Mouse (Mus musculus) forebrain, embryonic 14.5 days (tissue): ENCODE measurements at regions not wholly inside any gene's neighbourhood (a gene's known extent, or its start where the extent isn't known, plus 50 kb on each side); places are given as distances from the start of the nearest gene placed in this dataset.
A peak's percentile ranks its signal among the peaks of the same experiment; 100 is the strongest.

Source experiments
- ATAC-seq: fragments of 200-750 bp; cut with Nextera tagmentation; 2 replicates; pipeline ENCODE4 v1.8.0; 2017; ENCODE audit warnings: mild to moderate bottlenecking, moderate library complexity
- DNase-seq: peaks from one replicate; pipeline ENCODE4 v3.0.0-alpha.2; 2015; ENCODE audit warnings: low spot score
- H3K27ac ChIP-seq: fragments of 300-500 bp; sonication (generic); 2 replicates; pipeline ENCODE4 v1.5.1; 2014; ENCODE audit warnings: low read depth, mild to moderate bottlenecking, control low read depth, low read length, moderate library complexity
- H3K27me3 ChIP-seq: fragments of 300-500 bp; sonication (generic); replicated peaks from 2 replicates; pipeline ENCODE4 v1.6.1; 2014; ENCODE audit warnings: low read length, control low read depth, mixed read lengths; ENCODE audit not compliant: control insufficient read depth, insufficient read depth
- H3K36me3 ChIP-seq: fragments of 300-500 bp; sonication (generic); 2 replicates; pipeline ENCODE4 v1.6.1; 2014; ENCODE audit warnings: low read length, control low read depth; ENCODE audit not compliant: control insufficient read depth, insufficient read depth
- H3K4me1 ChIP-seq: fragments of 300-500 bp; sonication (generic); 2 replicates; pipeline ENCODE4 v1.6.1; 2014; ENCODE audit warnings: antibody characterized with exemption, low read length, control low read depth; ENCODE audit not compliant: control insufficient read depth, insufficient read depth
- H3K4me2 ChIP-seq: fragments of 300-500 bp; sonication (generic); 2 replicates; pipeline ENCODE4 v1.6.1; 2014; ENCODE audit warnings: mild to moderate bottlenecking, control low read depth, low read length
- H3K4me3 ChIP-seq: fragments of 300-500 bp; sonication (generic); 2 replicates; pipeline ENCODE4 v1.5.1; 2014; ENCODE audit warnings: low read depth, low read length, control low read depth
- H3K9ac ChIP-seq: fragments of 300-500 bp; sonication (generic); 2 replicates; pipeline ENCODE4 v1.6.1; 2014; ENCODE audit warnings: mild to moderate bottlenecking, low read length, control low read depth, moderate library complexity
- H3K9me3 ChIP-seq: fragments of 300-500 bp; sonication (generic); replicated peaks from 2 replicates; pipeline ENCODE4 v1.6.1; 2016; ENCODE audit warnings: low read length, control low read depth, mixed read lengths; ENCODE audit not compliant: control insufficient read depth
- WGBS: fragments of 180-500 bp; shearing (Covaris S2); extraction: QIAGEN DNeasy Blood & Tissue Kit; methylation state at CpG from one replicate; pipeline ENCODE4 v1.1.7; 2014; 5-methylcytosine and 5-hydroxymethylcytosine counted together

DNA sequence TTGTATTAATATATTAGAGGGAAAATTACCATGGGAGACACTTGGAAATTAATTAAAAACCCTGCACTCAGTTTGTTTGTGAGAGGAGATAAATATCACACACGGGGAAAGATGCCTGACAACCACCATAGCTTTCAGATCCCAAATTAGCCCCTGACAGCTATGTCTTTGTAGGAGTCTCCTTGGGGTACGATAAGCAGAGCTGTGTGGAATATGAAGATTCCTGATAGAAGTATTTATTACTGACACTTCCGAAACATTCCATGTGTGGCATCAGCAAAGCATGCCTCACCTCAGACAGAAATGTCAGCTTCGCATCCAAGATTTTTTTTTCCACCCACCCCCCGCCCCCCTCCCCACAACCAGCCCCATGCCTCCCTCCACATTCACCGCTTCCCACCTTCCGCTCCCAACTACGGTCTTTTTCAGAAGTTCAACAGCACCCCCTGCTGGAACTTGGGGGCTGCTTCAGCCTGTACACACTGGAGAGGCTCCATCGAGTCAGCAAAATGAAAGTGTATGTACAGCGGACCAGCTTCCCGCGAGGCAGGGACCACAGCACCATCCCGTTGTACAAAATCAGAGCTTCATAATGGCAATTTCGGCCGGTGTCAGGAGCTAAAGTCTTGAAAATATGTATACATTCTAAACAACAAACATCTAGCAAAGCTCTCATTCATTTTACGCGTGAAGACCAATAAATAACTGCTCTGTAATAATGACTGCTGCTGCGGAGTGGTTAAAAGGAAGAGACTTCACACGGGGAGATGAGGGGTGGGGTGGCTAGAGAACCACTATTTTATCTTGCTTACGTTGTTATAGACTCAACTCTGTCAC, 66.7 kb downstream of the Rwdd3 start:
- DNase-seq = peak; percentile 95
- H3K27ac ChIP-seq = no peak overlapping the region
- no peaks in the 10 kb centered on the region for H3K36me3 ChIP-seq
- peak overlapping the region; percentile 34 for H3K4me2 ChIP-seq
- H3K27me3 ChIP-seq = no peaks in the 10 kb centered on the region
- 21% methylated on average over 20 of the region's 20 CpGs for whole genome bisulfite sequencing
- H3K4me1 ChIP-seq = no peaks in the 10 kb centered on the region
- no peak overlapping the region for H3K9ac ChIP-seq
- H3K4me3 ChIP-seq = no peak overlapping the region
- H3K9me3 ChIP-seq = no peaks in the 10 kb centered on the region
- ATAC-seq = peak; percentile 97

- Histone ChIP-seq H3K4me2 (no peak overlapping the region), H3K9ac (no peak overlapping the region), H3K4me1 (no peaks in the 10 kb centered on the region), H3K27ac (peak overlapping the region; percentile 29; the same call in 1 of the 2 replicates), H3K9me3 (no peaks in the 10 kb centered on the region), H3K27me3 (no peaks in the 10 kb centered on the region), H3K36me3 (no peaks in the 10 kb centered on the region), H3K4me3 (no peak overlapping the region)
- ATAC-seq (no peak), DNase-seq (no peak)
- 70% methylated on average over 11 of the region's 11 CpGs for WGBS
Measured at GRCm38 (mm10) chr3:121102871-121103270, 68.6 kb downstream of the Rwdd3 start.

GRCm38 (mm10) chr3:121102120-121102519, 69.4 kb downstream of the Rwdd3 start:
- 72% methylated on average over 1 of the region's 1 CpGs for WGBS
- Histone ChIP-seq H3K27ac (no peak overlapping the region), H3K4me2 (no peak overlapping the region), H3K9ac (no peak overlapping the region), H3K27me3 (no peaks in the 10 kb centered on the region), H3K4me3 (no peak overlapping the region), H3K9me3 (no peaks in the 10 kb centered on the region), H3K36me3 (no peaks in the 10 kb centered on the region), H3K4me1 (no peaks in the 10 kb centered on the region)
- DNase-seq = peak; percentile 29
- no peak for ATAC-seq

- no peaks in the 10 kb centered on the region for H3K4me1 ChIP-seq
- H3K9ac ChIP-seq = no peak overlapping the region
- no peaks in the 10 kb centered on the region for H3K9me3 ChIP-seq
- no peaks in the 10 kb centered on the region for H3K27me3 ChIP-seq
- H3K4me2 ChIP-seq = no peak overlapping the region
- no peak overlapping the region for H3K4me3 ChIP-seq
- H3K27ac ChIP-seq = 0 out of 2 replicates have a peak overlapping the region, but pooled peaks have one; percentile 21
- WGBS = 41% methylated on average over 8 of the region's 8 CpGs
- DNase-seq = peak; percentile 63
- peak; percentile 27; the same call in 1 of the 2 replicates for ATAC-seq
- H3K36me3 ChIP-seq = no peaks in the 10 kb centered on the region
Measured at GRCm38 (mm10) chr3:121100211-121100860, 71.2 kb downstream of the Rwdd3 start.

DNA sequence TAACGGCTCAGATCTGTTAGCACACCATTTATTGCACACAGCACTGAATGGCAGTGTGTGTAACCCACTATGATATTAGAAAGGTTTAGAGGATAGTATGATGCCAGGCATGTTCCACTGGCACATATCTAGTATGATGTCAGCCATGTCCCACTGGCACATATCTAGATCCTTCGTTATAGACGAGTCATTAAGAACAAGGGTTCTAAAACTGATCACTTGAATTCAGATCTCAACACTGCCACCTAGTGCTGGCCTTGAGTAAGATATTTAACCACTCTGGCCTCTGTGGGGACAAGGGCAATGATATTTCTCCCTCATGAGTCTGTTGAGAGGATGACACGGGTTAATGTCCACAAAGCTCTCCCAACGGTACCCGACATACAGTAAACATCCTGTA, 78.0 kb downstream of the Rwdd3 start:
- no peaks in the 10 kb centered on the region for H3K36me3 ChIP-seq
- ATAC-seq = peak; percentile 57
- no peak overlapping the region for H3K9ac ChIP-seq
- DNase-seq = peak; percentile 70
- H3K27me3 ChIP-seq = no peaks in the 10 kb centered on the region
- H3K4me3 ChIP-seq = no peak overlapping the region
- H3K27ac ChIP-seq = no peak overlapping the region
- WGBS = 49% methylated on average over 6 of the region's 6 CpGs
- no peaks in the 10 kb centered on the region for H3K4me1 ChIP-seq
- no peak overlapping the region for H3K4me2 ChIP-seq
- H3K9me3 ChIP-seq = no peaks in the 10 kb centered on the region

DNA sequence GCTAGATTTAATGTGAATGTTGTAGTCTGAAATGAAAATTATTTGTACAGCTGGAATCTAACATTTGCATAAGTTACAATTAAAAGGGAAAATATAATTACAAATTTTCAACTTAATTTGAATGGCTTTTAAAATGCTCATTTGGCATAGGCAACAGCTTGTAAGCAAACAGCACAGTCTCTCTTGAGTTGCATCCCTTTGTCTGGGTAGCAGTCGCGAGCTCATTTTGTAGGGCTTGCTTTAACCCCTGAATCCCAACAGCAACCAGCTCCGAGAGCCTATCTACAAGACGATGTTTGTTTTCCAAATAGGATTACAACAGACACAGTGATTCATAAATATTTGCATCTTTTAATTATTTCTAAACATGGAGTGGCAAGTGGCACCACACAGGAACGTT, 82.8 kb downstream of the Rwdd3 start:
- DNase-seq (peak; percentile 49), ATAC-seq (no peak)
- Histone ChIP-seq H3K4me3 (no peak overlapping the region), H3K4me2 (no peak overlapping the region), H3K4me1 (no peaks in the 10 kb centered on the region), H3K27ac (no peak overlapping the region), H3K27me3 (no peaks in the 10 kb centered on the region), H3K9ac (no peak overlapping the region), H3K36me3 (no peaks in the 10 kb centered on the region), H3K9me3 (no peaks in the 10 kb centered on the region)
- 69% methylated on average over 5 of the region's 5 CpGs for WGBS

GRCm38 (mm10) chr3:121068676-121069075, 102.8 kb downstream of the Rwdd3 start:
- no peaks in the 10 kb centered on the region for H3K27me3 ChIP-seq
- no peaks in the 10 kb centered on the region for H3K36me3 ChIP-seq
- 80% methylated on average over 5 of the region's 5 CpGs for WGBS
- H3K9me3 ChIP-seq = no peaks in the 10 kb centered on the region
- H3K9ac ChIP-seq = no peak overlapping the region
- H3K4me2 ChIP-seq = no peak overlapping the region
- no peak for ATAC-seq
- no peak for DNase-seq
- no peak overlapping the region for H3K4me3 ChIP-seq
- no peak overlapping the region for H3K27ac ChIP-seq
- no peaks in the 10 kb centered on the region for H3K4me1 ChIP-seq

DNA sequence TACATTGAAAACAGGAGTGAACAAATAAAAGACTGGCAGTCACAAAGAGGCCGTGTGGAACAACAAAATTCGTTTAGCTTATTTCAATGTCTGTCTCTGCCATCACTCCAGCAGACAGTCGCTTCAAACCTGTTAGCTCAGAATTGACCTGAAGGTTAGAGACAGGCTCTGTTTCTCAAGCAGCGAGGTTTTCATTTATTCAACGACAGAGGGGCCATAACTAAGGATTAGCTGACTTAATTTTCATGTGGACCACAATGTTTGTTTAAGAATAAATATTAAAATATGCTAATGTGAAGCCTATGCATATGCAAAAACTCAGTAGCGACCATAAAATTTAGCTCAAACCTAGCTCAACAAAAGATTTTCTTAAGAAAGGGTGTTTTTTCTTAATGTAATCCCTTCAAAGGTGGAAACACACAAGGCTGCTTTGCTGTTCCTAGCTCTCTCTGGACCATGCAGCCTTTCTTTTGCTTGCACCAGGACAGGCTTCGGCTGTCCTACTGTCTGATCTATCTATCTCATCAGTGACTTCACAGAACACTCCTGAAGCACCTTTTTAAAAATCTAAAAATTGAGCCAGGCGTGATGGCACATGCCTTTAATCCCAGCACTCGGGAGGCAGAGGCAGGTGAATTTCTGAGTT, 135.5 kb downstream of the Rwdd3 start:
- no peak overlapping the region for H3K27ac ChIP-seq
- no peak overlapping the region for H3K4me3 ChIP-seq
- H3K4me1 ChIP-seq = no peaks in the 10 kb centered on the region
- 36% methylated on average over 9 of the region's 9 CpGs for WGBS
- no peak overlapping the region for H3K4me2 ChIP-seq
- DNase-seq (peak; percentile 44), ATAC-seq (peak; percentile 62)
- H3K27me3 ChIP-seq = no peaks in the 10 kb centered on the region
- H3K36me3 ChIP-seq = no peaks in the 10 kb centered on the region
- H3K9ac ChIP-seq = no peak overlapping the region
- H3K9me3 ChIP-seq = no peaks in the 10 kb centered on the region
